Mouse (Mus musculus) CH12.LX (cell line): ENCODE results near the gene Tmem179b.

Experiments used
- CTCF ChIP-seq, 2 experiments: IDR thresholded peaks in 1 of 2; conservative IDR thresholded peaks in 1 of 2; 2 replicates each; pipeline ENCODE4 v1.5.1; 2011 to 2012; ENCODE audit warnings: low read depth in 2 of 2, low read length in 2 of 2, improper control_type of control experiment in 1 of 2, inconsistent platforms in 1 of 2, mild to moderate bottlenecking in 1 of 2, moderate library complexity in 1 of 2
- MAFK ChIP-seq: IDR thresholded peaks from 2 replicates; pipeline ENCODE4 v1.6.1; 2011; ENCODE audit warnings: low read length, improper control_type of control experiment; ENCODE audit not compliant: insufficient replicate concordance
- MAX ChIP-seq: IDR thresholded peaks from 2 replicates; pipeline ENCODE4 v1.6.1; 2011; ENCODE audit warnings: low read length, improper control_type of control experiment
- MYC ChIP-seq: IDR thresholded peaks from 2 replicates; pipeline ENCODE4 v1.6.1; 2011; ENCODE audit warnings: low read depth, mild to moderate bottlenecking, improper control_type of control experiment, low read length
- POLR2A ChIP-seq: IDR thresholded peaks from 2 replicates; pipeline ENCODE4 v1.6.1; 2011; ENCODE audit warnings: low read depth, mild to moderate bottlenecking, improper control_type of control experiment, low read length
- TBP ChIP-seq: conservative IDR thresholded peaks from 2 replicates; pipeline ENCODE4 v1.6.1; 2011; ENCODE audit warnings: low read depth, low read length, improper control_type of control experiment
- TCF12 ChIP-seq: IDR thresholded peaks from 2 replicates; pipeline ENCODE4 v1.6.1; 2014; ENCODE audit warnings: low read depth, mild to moderate bottlenecking, inconsistent platforms, low read length, improper control_type of control experiment
- ZC3H11A ChIP-seq: IDR thresholded peaks from 2 replicates; pipeline ENCODE4 v1.6.1; 2012; ENCODE audit warnings: low read depth, mild to moderate bottlenecking, inconsistent platforms, low read length, improper control_type of control experiment
- ZKSCAN1 ChIP-seq: IDR thresholded peaks from 2 replicates; pipeline ENCODE4 v1.6.1; 2012; ENCODE audit warnings: low read depth, inconsistent platforms, low read length, improper control_type of control experiment, borderline replicate concordance
- ZNF384 ChIP-seq: IDR thresholded peaks from 2 replicates; pipeline ENCODE4 v1.6.1; 2012; ENCODE audit warnings: low read depth, low read length, improper control_type of control experiment, inconsistent platforms

DNA sequence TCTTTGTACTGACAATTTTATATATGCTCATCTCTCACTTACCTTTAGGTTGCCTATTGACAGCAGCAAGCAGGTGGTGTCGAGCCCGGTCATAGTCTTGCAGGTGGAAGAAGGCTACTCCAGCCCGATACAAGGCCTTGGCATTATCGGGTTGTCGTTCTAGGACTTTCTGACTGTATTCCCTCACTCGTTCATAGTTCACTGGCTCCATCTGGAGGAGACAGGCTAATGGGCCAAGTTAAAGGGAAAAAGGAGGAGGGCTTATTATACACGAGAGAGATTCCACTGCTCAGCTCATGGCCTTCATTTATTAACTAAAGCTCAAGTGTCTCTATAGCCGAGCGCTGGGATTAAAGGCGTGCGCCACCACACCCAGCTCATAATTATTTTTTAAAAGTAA is 41.5 kb upstream of the Tmem179b start:
- no peak for TF ChIP-seq TBP
- peak in 1 of 2 experiments; percentile 47; a peak in 2 of 4 replicates for TF ChIP-seq CTCF (conservative IDR thresholded peaks at IDR 0.05 in 1 of 2, IDR thresholded peaks at IDR 0.05 in 1 of 2; ENCODE audit: low read depth in 2 of 2, low read length in 2 of 2)
- TF ChIP-seq MAX: no peak
- TF ChIP-seq MYC: no peak
- TF ChIP-seq ZKSCAN1: no peak
- no peak for TF ChIP-seq POLR2A
- TF ChIP-seq TCF12: no peak
- no peak for TF ChIP-seq ZNF384
- TF ChIP-seq ZC3H11A: no peak
- no peak for TF ChIP-seq MAFK
